Mouse (Mus musculus) cerebellum, adult 18-20 months (tissue): ENCODE data around the gene Tmem63a.
A peak's percentile ranks its signal among the peaks of the same experiment; 100 is the strongest.

Experiments
- DNase-seq, 2 experiments: peaks; one replicate each; pipeline ENCODE4 v3.0.0; 2021

Tmem63a gene

DNA sequence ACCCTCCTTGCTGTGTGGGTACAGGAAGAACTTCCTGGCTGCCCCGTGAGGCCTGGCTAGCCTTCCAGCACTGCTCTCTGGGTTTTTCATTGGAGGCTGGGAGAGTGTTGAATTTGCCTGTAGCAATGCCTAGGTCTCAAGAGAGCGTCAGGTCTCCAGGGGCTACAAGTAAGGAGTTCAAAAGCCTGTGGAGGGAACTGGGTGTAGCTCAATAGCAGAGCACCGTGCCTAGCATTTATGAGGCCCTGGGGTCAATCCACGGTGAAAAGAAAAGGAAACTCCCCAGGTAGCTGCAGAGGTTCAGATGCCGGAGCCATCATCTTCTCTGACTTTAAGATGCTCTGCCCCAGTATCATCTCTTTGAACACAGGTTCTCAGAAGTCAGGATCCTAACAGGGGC is 69.5 kb downstream of the Tmem63a start:
- no peak for DNase-seq

DNA sequence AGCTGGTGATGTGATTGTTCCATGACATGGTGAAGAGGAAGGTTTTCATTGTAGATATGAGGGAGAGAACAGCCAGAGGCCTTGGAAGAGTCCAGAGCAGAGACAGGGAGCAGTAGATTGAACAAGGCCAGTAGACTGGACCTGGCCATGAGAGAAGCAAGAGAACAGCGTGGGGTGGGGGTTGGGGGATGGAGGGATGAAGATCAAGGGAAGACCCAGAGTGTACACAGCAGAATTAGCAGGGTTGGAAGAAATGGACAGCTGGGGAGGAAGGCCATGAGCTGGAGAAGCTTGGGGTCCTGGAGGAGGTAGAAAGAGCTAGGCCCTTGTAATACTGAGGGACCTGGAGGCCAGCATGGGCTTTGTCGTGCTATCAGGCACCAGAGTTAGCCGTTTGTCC is 70.3 kb downstream of the Tmem63a start:
- DNase-seq: no peak

DNA sequence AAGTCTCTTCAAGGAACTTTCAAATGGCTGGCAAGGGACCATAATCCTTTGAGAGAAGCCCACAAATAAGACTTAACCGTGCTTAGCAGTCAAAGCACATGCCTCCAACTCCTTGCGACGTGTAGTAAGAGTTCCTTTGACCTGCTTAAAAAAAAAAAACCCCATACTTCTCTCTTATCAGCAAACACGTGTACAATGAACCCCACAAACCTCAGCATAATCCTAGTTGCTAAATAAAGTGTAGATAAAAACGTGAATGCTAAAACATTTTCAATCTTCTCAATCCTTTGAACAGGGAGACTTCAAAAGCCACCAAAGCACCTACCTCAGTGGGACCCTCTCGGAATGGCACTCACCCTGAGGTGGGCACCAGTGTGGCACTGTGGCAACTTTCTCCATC is 71.3 kb downstream of the Tmem63a start:
- DNase-seq: no peak

DNA sequence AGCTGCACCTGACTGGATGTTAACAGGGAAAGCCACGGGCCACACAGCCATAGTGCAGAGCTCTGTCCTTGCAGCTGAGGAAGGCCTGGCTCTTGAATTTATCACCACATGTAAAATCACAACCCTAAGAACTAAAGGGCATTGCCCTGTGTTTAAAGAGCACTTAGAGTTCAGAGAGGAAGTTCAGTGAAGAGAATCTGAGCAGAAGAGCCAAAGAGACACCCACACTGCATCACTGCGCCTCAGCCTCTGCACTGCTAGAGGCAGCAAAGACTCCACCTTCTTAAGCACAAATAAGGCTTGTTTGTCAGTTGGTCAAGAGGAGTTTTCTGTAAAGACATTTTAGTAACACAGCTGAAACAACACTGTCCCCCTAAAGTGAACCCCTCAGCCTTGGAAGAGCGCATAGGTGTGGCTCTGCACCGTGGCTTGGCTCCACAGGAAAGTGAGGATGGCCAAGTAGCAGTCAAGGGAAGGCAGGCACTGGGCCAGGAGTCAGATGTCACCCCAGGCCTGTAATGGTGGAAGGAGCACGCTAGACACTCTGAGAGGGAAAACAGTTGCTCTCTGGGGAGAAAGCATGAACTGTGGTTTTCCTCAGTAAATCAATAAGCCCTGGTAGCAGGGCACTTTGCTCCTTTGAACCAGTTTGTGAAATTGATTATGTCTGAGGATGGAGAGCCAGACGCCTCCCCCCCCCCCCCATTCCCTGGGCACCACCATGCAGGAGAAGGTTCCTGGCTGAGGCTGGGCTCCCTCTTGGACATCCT is 72.8 kb downstream of the Tmem63a start:
- DNase-seq: peak; percentile 62 to 67

DNA sequence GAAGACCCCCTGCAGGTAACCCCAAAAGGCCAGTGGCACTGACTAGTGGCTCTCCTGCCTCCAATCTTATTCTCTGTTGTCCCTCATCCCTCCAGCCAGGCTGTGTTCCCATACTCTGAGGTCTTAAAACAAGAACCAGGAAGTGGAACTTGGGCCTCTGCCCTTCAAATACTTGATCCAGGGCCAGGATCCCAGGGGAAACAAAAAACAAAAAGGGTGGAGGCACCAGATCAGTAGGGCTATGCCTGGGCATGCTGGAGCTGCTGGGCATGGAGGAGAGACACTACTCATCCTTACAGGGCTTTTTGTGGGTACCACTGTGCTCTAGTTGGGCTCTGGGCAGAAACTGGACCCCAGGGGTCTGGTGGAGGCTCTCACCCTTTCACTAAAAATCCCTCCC is 73.4 kb downstream of the Tmem63a start:
- peak; percentile 35 to 45 for DNase-seq

DNA sequence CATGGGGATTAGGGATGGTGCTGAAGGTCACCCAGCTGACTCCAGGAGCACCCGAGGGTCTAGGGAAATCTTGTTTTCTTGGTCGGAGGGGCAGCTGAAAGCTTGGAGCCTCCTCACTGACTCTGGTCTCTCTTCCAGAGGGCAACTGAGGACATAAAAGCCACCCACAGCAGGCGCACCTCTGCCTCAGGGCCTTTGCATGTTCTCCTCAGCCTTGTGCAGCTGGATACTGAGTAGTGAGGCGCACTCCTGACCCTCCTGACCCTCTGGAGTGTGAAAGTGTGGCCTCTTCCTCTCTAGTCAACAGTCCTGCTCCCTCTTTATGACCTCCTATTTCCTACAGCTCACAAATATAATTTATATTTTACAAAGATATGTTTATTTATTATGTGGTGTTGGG is 73.9 kb downstream of the Tmem63a start:
- DNase-seq: no peak

DNA sequence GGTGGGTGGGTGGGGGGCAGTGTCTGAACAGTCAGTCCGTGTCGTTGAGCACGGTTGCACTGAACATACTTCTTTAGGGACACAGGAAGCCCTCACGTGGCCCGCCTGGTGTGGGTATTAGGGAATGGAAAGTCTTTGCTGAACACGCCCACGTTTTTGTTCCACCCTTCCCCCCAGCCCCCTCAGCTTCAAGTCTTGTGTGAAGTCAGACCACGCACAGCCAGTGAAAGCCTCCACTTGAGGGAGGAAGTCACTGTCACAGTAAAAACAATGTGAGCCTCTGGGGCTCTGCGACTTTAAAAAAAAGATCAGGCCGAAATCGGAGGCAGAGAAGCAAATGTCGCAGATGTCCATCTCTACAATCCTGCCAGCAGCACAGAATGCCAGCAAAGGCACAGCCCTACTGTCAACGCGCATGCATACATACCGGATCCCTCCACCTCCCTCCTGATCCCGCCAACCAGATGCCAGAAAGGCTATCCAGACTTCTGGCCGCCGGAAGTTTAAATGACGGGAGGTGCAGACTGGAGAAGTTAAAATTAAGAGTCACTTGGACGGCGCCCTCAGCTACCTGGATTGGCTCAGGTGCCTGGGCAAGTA is 74.5 kb downstream of the Tmem63a start:
- peak; percentile 74 to 83 for DNase-seq

DNA sequence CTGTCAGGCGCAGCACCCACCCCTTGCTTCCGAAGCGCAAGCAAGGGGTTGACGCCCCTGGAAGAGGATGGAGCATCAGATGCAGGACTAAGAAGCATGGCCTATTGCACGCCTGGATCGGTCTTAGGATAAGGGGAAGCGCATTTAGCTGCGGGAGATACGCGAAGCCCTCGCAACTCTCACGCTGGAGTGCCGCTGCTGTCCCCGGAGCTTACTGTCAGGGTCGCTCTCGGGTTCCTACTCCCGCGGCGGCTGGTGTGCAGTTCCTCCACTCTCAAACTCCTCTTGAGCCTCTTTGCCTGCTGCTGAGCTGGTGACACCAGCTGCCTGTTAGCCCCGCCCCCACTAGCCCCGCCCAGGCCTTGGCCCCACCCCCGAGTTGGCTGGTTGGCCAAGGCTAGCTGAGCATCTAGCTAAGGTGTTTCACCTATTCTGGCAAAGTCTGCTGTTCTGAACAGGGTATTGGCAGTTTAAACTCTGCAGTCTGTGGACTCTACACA is 75.1 kb downstream of the Tmem63a start:
- DNase-seq: peak; percentile 85

DNA sequence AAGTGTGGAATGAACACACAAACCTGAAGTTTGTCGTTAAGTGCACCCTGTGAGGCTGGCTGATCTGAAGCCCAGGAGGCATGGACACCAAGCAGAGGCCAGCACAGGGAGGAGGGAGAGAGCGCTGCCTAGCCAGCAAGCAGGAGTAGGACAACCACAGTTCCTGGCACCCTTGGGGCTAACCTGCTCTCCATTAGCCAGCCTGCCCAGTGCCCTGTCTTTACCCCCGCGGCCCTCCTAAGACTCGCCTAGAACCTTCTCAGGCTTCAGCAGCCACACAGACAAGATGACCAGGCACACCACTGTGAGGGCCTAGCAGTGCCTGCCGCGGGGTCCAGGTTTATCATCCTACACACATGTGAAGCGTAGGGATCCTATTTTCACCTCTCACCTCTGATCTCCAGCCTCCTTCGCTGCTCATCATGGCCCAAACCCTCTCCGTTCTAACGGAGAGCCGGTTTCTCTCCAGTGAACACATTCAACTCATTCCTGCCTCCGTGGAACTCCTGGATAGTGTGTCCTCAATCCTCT is 75.8 kb downstream of the Tmem63a start:
- peak in 1 of 2 experiments; percentile 13 for DNase-seq

DNA sequence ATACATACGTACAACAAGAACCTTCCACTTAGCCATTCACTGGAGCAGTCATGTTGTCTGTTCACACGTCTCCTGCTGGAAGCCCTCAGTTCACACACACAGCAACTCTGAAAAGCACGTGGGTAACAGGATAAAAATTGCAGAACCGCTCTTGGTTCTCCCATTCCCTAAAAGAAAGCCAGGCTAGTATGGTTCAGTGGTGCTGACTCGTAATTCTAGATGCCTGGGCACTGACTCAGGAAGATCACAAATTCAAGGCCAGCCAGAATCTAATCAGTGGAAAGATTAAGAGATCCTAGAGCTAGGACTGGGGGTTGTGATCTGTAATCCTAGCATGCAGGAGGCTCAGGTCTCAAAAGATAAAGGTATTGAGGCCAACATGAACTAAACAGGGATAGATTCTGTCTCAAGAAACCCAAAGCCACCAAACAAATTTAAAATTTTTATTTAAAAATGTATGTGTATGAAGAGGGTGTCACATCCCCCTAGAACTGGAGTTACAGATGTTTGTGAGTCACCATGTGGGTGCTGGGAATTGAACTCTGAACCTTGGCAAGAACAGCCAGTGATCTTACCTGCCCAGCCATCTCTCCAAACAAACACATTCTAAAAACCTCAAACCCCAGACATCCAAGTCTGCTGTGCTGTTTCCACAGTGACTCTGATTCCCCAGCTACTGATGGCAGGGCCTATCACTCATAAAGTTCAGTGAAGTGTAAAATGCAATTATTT is 78.8 kb downstream of the Tmem63a start, which contains the start of gene Ephx1:
Ephx1 (minus strand) TSS at position 149 of the 732 bp plus-strand sequence.
- DNase-seq: no peak

DNA sequence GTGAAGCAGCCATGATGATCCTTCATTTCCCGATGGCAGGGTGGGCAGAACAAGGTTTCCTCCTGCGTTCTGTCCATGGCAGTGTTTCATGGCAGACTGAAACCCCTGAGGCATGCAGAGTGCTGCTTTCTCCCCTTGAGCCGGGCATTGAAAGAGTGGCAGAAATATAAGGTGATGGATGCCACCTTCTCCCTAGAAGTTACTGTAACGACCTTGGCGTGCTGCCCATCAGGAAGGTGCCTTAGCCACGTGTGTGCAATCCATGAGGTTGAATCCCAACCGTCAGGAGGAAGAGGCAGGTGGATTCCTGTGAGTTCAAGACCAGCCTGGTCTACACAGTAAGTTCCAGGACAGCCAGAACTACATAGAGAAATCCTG is 79.3 kb downstream of the Tmem63a start:
- no peak for DNase-seq

DNA sequence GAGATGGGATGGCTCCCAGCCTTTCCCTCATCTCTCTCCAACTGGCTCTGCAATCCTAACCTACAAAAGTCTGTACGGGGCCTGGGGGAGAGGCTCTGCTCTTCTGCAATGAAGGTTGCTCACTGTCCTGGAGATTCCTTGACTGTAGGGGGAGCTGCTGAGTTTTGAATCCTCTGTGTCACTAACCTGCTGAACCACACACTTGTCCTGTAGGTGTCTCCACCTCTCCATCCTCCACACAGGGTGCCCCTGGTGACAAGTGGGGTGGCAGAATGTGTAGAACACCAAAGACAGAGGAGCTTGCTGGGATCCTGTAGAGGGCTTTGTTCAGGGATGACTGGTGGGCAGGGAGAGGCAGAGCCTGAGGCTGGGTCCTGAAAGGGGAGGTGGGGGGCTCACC is 80.1 kb downstream of the Tmem63a start:
- peak; percentile 72 to 79 for DNase-seq
